Mouse (Mus musculus) G1E-ER4 (cell line): ENCODE measurements around the gene Srsf10. TPM values are rescaled to one million over a fixed set of nuclear protein-coding genes. Genes with fewer than 3 reads are reported as not detected.

Experiments used
- GATA1 ChIP-seq: IDR thresholded peaks from one replicate; pipeline ENCODE4 v1.8.0; 2012; ENCODE audit warnings: low read length, inconsistent platforms
- polyA plus RNA-seq: library from polyadenylated mRNA; stranded (reverse); fragments of >175 nt; gene quantifications from 2 replicates; pipeline ENCODE4 v1.2.3, GENCODE M21; 2012

Gene Srsf10
- polyA plus RNA-seq, 1 experiment: 475 TPM

- TF ChIP-seq GATA1: no peak
These were observed 8.0 kb upstream of the Srsf10 start for GRCm38 (mm10) chr4:135847581-135847980.

DNA sequence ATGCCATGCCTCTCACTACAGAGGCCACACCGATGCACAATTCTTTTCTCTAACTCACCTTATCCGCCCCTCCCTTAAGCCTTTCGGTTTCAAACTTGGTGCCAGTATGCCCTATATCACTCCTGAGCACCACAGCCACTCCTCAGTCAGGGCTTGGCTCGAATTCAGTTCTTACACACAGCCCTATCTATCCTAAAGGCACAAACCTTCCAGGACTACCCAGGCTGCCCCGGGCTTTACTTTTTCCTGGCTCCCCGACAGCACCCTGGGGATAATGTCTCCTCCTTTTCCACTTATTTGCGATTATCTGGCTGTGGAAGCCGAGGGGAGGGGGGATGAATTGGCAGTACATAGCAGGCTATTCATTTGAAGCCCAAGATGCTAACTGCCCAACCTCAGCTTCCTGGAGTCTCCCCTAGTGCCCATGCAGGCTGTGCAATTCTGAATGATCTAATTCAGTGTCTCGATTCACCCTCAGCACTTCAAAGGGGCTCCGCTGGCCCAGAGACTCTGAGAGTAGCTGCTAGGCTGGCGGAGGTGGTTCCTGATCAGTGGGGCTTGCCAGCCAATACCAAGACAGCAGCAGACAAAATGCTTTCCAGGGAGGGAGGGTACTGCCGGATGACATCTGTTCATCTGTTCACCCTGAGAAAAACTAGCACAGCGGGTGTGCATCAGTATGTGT is 5.0 kb upstream of the Srsf10 start:
- TF ChIP-seq GATA1: no peak

DNA sequence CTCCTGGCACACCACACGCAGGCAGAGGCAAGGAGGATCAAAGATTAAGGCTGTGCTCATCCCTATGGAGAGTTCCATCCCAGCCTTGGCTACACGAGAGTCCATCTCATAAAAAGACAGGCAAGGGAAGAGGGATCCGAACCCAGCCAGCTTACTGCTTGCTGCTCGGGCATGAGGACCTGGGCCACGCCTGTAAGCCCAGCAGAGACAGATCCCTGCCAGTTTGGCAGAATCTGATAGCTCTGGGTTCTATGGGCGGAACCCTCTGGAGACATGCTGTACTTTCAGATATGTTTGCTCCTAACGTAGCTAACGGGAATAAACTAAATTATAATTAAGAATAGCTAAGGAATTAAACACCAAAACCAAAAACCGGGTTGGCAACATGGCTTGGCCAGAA is 3.6 kb upstream of the Srsf10 start:
- TF ChIP-seq GATA1: no peak

DNA sequence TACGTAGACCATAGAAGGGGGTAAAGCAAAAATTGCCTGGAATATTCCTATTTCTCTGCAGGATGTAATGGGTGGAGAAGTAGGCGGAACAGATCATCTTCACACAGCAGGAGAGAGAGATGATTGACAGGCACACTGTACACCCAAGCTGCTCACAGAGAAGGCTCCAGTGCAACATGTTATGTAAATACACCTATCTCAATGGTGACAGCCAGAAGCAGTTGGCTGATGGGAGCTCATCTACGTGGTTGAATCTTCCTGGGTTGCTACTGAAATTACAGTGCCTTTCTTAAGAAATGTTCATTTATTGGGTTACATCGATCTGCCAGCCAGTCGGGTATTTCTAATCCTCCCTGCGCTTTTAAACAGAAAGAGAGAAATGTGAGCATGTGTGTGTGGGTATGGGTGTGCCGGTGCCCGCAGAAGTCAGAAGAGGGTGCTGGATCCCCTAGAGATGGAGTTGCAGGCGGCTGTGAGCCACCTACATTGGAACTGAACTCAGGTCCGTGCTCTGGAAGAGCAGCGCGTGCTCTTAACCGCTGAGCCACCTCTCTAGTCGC is 1.5 kb upstream of the Srsf10 start:
- no peak for TF ChIP-seq GATA1

DNA sequence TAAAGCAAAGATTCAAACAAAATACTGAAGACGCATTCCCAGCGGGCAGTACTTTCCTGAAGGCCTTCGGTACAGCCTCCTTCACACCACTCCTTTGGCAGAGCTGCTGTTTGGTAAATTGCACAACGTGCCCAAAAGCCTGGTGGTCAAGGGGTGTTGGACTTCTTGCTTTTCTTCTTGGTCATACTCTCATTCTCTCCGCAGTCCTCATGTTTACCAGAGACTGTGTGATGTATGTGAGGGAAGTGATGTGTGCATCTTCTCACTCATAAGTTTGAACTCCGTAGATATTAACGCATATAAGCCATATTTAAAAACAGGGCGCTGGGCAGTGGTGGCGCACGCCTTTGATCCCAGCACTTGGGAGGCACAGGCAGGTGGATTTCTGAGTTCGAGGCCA is 917 bp upstream of the Srsf10 start:
- no peak for TF ChIP-seq GATA1

- TF ChIP-seq GATA1: no peak
These were observed 467 bp upstream of the Srsf10 start for GRCm38 (mm10) chr4:135855080-135855479.

GRCm38 (mm10) chr4:135856223-135857091 is 910 bp downstream of the Srsf10 start:
- TF ChIP-seq GATA1: no peak

DNA sequence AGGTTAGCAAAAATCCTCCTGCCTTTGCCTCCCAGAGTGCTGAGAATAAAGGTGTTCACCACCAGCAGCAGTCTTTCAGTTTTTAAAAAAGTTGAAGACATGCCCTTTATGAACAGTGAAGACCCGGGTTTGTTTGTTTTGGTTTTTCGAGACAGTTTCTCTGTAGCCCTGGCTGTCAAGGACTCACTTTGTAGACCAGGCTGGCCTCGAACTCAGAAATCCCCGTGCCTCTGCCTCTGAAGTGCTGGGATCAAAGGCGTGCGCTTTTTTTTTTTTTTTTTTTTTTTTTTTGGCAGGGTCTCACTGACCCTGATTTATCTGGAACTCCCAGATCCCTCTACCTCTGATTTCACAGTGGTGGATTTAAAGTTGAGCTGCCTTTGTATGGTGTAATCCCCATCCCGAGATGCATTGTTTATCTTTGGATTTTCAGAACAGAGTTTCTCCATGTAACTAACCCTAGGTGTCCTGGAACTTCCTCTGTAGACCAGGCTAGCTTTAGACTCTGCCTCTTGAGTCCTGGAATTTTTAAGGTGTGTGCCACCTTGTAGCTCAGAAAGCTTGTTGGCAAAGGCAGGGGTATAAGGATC is 2.1 kb downstream of the Srsf10 start:
- no peak for TF ChIP-seq GATA1

DNA sequence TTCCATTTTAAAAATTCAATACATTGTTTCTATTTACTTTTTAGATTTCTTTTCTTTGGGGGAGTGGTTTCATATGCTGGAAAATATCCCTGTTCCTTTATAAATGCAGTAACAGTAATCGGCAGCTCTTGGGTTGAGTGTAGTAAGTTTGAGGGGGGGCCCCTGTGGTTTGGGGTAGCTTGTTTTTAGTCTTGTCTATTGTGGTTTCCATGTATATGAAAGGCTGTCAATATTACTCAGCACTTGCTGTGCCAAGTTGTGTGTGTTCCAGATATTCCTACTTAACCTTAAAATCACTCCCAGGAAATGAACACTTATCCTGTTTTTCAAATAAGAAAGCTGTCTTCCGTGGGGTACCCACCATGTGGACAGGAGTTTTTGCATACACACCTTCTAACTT is 13.4 kb downstream of the Srsf10 start:
- no peak for TF ChIP-seq GATA1

DNA sequence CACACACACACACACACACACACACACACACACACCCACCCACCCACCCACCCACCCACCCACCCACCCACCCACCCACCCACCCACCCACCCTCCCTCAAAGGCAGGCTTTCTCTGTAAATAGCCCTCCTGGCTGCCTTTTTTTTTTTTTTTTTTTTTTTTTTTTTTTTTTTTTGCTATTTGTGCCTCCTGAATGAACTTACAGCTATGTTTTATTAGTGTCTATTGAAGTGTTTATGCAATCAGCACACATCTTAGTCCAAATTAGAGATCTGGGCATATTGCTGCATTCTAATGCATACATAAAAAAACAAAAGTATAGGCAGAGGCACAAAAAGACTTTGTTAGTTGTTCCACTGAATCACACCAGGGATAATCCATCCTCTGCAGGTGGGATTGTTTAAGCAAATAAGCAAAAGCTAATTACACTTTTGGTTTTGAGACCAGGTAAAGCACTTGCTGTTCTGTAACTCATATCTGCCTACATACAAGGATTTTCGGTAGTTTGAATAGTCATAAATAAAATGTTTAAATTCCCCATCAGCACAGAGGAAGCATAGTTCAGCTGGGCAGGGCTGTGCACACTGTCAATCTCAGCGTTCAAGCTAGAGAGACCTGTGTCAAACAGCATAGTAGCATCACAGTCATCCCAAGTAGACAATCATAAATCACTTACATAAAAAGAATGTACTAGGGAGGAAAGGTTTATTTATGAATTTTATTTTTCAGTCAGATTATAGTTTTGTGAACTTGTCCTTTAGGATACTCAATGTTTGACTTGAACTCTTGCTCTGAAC is 14.9 kb downstream of the Srsf10 start:
- no peak for TF ChIP-seq GATA1

DNA sequence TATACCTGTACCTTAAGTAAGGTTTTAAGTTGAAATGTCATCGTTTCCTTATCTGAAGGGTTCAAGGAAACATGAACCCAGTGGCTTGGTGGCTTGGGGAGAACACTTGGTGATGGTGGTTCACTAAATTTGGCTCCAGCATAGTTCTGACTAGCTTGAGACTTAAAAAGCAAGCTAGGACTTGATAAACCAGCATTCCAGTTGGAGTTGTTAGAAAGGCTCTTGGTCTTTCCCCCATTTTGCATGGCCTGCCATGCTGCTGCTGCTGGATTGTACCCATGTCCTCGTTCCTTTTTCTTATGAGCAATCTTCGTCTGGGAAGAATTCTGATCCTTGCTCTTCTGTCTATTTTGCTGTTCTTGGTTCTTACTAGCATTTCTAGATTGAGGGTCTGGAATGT is 16.5 kb downstream of the Srsf10 start:
- no peak for TF ChIP-seq GATA1

DNA sequence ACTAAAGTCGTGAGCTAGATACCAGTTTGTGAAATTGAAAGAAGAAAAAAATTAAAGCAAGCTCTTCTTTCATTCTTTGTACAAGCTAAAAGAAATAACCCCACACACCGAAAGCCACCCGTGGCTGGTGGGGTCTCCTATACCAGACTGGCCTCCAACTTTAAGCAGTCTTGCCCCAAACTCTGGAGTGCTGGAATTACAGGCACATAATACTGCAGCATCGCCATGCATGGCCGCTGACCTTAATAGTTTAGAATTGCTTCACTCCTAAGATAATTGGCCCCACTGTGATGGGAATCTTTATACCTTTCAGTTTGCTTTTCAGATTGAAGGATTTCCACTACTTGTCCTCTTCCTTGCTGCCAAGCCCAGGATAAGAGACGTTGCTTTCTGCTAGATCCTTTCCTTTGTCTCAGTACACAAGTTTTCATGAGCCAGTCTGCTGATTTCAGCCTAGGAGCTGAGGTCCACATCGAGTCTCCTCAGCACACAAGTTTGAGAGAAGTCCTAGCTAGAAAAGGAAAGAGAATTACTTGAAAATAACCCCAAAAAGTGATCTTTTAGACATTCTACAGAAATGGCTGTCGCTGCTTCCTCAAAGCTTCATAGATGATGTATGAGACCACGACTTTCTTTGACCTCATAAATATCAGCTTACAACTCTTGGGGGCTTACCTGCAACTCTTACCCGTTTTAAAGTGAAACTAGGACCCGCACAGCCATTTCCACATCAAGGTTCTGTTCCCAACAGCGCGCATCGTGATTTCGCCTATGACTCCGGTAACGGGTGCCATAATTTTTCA is 17.2 kb downstream of the Srsf10 start:
- no peak for TF ChIP-seq GATA1

DNA sequence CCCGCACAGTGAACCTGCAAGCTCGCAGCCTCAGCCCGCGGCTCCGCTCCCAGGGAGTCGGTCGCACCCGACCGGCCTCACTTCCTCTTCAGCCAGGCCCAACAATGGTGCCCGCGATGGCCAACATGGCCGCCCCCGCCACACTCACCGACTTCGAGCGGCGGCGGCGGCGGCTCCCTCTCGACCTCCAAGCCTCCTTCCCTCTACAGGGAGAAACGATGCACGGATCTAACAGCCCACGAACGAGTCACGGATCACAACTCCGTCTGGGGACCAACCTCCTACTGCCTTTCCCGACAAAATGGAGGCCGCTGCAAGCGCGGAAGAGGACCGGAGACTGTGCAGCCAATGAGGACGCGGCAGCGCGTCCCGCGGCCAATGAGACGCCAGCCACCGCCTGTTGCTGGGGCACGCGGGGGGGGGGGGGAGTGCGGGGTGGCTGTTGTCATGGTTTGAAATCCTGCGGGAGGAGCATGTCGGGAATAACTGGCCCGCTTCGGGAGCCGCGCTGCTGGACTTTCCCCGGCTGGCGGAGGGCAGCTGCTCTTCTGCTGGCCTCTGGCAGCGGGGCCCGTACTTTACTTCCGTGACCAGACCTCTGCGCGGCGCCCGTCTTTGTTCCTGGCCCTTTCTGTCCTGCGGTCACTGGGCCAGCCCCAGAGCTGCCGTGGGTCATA is 18.1 kb downstream of the Srsf10 start, which contains the start of gene Pnrc2:
Pnrc2 (minus strand) TSS at position 325 of the 677 bp plus-strand sequence.
- TF ChIP-seq GATA1: no peak
